Mouse (Mus musculus) embryonic facial prominence, embryonic 11.5 days (tissue): ENCODE data around the gene Ptgir. TPM values are rescaled to one million over a fixed set of nuclear protein-coding genes. Genes with fewer than 3 reads are reported as not detected.

ENCODE experiments used
- ATAC-seq: fragments of 200-750 bp; cut with Nextera tagmentation; replicated peaks from 2 replicates; pipeline ENCODE4 v1.8.0; 2017; ENCODE audit warnings: low read depth; ENCODE audit not compliant: insufficient number of reproducible peaks, low FRiP score, low TSS enrichment
- DNase-seq: peaks from one replicate; pipeline ENCODE4 v3.0.0-alpha.2; 2015; ENCODE audit warnings: low spot score
- H3K27ac ChIP-seq: fragments of 300-500 bp; sonication (generic); replicated peaks from 2 replicates; pipeline ENCODE4 v1.5.1; 2014; ENCODE audit warnings: mild to moderate bottlenecking, low read depth, low read length, control low read depth
- H3K27me3 ChIP-seq: fragments of 300-500 bp; sonication (generic); 2 replicates; pipeline ENCODE4 v1.6.1; 2014; ENCODE audit warnings: mild to moderate bottlenecking, low read length, moderate library complexity, mixed read lengths; ENCODE audit not compliant: control insufficient read depth, insufficient read depth
- H3K36me3 ChIP-seq: fragments of 300-500 bp; sonication (generic); replicated peaks from 2 replicates; pipeline ENCODE4 v1.6.1; 2014; ENCODE audit warnings: low read depth, mild to moderate bottlenecking, low read length, moderate library complexity, mixed read lengths; ENCODE audit not compliant: control insufficient read depth, insufficient read depth
- H3K4me1 ChIP-seq: fragments of 300-500 bp; sonication (generic); 2 replicates; pipeline ENCODE4 v1.6.1; 2014; ENCODE audit warnings: low read length, mixed read lengths; ENCODE audit not compliant: control insufficient read depth, insufficient read depth
- H3K4me2 ChIP-seq: fragments of 300-500 bp; sonication (generic); 2 replicates; pipeline ENCODE4 v1.6.1; 2014; ENCODE audit warnings: low read depth, mild to moderate bottlenecking, control low read depth, low read length, moderate library complexity
- H3K4me3 ChIP-seq: fragments of 300-500 bp; sonication (generic); 2 replicates; pipeline ENCODE4 v1.5.1; 2014; ENCODE audit warnings: low read depth, low read length, control low read depth
- H3K9ac ChIP-seq: fragments of 300-500 bp; sonication (generic); replicated peaks from 2 replicates; pipeline ENCODE4 v1.6.1; 2014; ENCODE audit warnings: mild to moderate bottlenecking, control low read depth, low read length
- H3K9me3 ChIP-seq: fragments of 300-500 bp; sonication (generic); replicated peaks from 2 replicates; pipeline ENCODE4 v1.6.1; 2016; ENCODE audit warnings: mild to moderate bottlenecking, low read length, inconsistent platforms, mixed read lengths; ENCODE audit not compliant: control insufficient read depth
- WGBS: fragments of 180-500 bp; shearing (Covaris S2); extraction: QIAGEN DNeasy Blood & Tissue Kit; methylation state at CpG from one replicate; pipeline ENCODE4 v1.1.7; 2014; 5-methylcytosine and 5-hydroxymethylcytosine counted together
- polyA plus RNA-seq: library from polyadenylated mRNA; unstranded; fragments of >200 nt; fragmentation: Nextera tagmentation; extraction: Ambion mirVana; gene quantifications from 2 replicates; pipeline ENCODE4 v1.2.1, GENCODE M21; 2014

Ptgir gene
- polyA plus RNA-seq, 1 experiment from 2014 or later: 0.87 TPM

DNA sequence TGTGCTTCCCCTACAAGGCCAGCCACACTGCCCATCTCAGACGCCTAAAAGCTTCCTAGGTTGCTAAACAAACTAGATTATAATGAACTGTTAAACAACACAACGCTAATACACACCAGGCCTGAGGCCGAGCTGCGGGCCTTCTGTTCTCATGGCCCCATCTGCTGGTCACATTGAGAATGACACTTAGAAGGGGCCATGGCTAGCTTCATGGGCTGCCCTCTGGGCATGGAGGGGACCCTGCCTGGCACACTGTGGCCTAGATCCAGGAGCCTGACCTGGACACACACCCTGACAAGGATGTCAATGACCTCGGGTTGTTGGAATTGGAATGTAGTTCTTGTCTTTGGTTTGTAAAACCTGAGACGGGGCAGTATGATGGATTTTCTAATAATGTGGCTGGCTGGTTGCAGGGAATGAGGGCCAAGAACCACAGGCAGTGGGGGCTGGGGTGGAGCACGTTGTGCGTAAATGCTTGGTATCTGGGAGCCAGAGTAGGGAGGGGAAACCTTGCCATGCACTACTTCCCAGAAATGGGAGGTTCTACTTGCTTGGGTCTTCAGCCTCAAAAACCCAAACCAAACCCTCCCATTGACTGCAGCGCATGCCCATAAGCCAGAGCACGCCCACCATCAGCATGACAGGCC is 7.6 kb downstream of the Ptgir start:
- no peak overlapping the region for H3K4me2 ChIP-seq
- peak; percentile 85 for DNase-seq
- WGBS: 35% methylated on average over 10 of the region's 10 CpGs
- no peak overlapping the region; the same call in 1 of the 2 replicates for H3K9ac ChIP-seq
- H3K4me1 ChIP-seq: no peaks in the 10 kb centered on the region; the same call in 1 of the 2 replicates
- H3K27me3 ChIP-seq: no peaks in the 10 kb centered on the region
- H3K27ac ChIP-seq: no peak overlapping the region
- no peak overlapping the region for H3K4me3 ChIP-seq
- H3K9me3 ChIP-seq: no peaks in the 10 kb centered on the region
- peak; percentile 56; the same call in 1 of the 2 replicates for ATAC-seq
- H3K36me3 ChIP-seq: peaks cover 15% of the 10 kb centered on the region

DNA sequence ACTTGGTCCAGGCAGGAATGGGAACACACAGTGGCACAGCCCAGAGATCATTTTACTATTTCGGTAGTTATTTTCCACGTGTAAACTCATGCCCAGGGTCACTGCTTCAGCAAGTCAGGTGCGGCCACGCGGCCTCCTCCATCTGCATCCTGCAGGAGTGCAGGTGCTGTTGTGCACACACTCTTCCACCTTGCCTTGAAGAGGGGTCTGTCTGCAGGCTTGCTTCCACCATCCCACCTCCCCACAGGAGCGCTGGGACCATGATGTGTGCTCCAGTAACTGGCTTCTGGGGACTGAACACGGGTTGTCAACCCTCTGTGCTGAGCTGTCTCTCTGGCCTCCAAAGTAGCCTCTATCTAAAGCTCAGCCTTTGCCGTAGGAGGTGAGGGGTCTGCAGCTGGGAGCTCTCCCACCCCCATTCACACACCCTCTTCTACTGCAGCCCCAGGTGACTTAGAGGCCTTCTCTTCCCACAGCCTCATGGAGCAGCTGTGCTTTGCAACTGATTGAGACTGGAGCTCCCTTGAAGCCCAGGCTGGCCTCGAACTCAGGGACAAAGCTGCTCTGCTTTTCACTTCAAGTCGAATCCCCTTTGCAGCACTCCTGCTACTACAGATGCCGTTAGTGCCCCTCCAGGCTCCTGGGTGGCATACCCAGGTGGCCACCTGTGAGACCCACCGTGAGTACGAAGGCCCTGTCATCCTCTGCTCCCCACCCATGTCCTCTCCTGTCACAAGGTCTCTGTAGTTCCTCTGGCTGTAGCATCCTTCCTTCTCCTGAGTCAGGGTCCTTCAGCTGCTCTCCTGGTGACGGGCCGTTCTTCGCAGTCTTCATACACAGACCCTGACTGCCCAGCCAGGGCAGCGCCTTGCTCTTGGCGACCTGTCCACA is 8.4 kb downstream of the Ptgir start:
- no peaks in the 10 kb centered on the region for H3K27me3 ChIP-seq
- H3K36me3 ChIP-seq: peaks cover 15% of the 10 kb centered on the region
- H3K27ac ChIP-seq: no peak overlapping the region
- no peak overlapping the region for H3K4me2 ChIP-seq
- H3K9ac ChIP-seq: no peak overlapping the region
- H3K4me3 ChIP-seq: no peak overlapping the region
- H3K4me1 ChIP-seq: no peaks in the 10 kb centered on the region; the same call in 1 of the 2 replicates
- H3K9me3 ChIP-seq: no peaks in the 10 kb centered on the region
- no peak for ATAC-seq
- WGBS: 85% methylated on average over 18 of the region's 18 CpGs
- DNase-seq: no peak

DNA sequence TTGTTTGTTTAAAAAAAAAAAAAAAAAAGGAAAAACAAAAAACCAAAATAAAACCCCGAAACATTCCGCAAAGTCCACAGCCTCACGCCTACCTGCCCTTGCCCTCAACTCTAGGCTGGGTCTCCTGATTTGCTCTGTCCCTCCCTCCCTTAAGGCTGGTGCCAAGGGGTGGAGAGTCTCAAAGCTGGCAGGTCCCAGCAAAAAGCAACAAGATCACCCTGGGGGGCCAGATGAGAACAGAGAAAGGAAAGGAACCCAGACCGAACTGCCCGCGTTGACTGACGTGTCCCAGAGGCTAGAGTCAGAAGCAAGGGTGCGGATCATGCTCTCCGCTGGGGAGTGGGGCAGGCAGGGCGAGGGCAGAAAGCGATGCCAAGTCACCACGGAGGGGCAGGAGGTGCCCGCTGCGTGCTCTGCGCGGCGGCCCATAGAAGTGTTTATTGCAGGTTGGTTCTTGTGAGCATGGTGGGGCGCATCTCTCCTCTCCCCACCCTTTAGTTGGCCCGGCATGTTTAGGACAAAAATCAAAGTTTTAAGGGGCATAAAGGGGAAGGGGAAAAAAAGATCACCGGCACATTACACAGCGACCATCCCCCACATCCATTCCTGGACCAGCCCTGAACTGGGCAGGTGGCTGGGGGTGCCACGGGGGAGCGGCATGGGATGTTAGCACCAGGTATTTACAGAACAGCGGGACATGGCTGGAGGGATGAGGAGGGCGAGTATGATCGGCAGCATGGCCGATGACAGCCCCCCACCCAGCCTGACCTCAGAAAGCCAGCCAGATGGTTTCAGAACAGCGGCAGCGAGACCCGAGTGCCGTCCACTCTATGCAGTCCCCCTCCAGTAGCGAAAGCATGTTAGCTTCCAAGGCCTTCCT is 9.4 kb downstream of the Ptgir start:
- no peak for ATAC-seq
- Histone ChIP-seq H3K36me3 (peaks cover 15% of the 10 kb centered on the region), H3K4me2 (no peak overlapping the region), H3K27ac (no peak overlapping the region), H3K4me3 (no peak overlapping the region), H3K4me1 (peaks cover 2% of the 10 kb centered on the region), H3K27me3 (no peaks in the 10 kb centered on the region), H3K9me3 (no peaks in the 10 kb centered on the region), H3K9ac (no peak overlapping the region)
- WGBS: 90% methylated on average over 28 of the region's 32 CpGs
- DNase-seq: no peak

DNA sequence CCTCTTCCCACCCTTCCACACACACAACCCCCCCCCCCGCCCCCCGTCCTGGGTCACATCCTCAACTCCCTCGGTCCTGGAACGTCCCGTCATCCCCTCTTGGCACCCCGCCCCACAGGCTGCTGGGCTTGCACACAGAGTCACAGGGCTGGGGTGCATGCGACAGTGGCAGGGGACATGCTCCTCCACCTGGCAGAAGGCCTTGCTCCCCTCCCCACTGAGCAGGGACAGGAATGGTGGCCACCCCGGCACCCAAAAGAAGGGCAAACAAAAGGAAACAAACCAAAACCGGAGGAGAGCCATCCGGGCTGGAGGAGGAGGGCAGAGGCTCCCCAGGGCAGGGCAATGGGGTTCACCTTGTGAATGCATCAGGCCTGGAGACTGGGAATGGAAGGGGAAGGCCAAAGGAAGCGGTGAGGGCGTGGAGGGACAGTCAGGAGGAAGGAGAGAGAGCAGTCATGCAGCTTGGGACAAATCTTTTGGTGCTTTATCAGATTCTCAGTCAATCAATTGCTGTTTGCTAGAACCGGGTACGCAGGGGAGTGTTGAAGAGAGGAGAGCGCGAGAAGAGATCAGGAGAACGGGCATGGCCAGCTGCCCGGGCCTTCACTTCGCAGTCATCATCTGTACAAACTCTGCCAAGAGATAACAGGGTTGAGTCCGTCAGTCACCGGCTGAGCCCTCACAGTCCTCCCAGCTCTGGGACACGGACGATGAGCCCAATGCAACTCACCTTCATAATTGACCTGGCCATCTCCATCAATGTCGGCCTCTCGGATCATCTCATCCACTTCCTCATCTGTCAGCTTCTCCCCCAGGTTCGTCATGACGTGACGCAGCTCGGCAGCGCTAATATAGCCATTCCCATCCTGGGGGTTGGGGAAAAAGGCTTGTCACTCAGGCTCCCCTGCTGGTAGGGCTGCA is 10.3 kb downstream of the Ptgir start:
- Histone ChIP-seq H3K9ac (no peak overlapping the region), H3K36me3 (peaks cover 15% of the 10 kb centered on the region), H3K9me3 (no peaks in the 10 kb centered on the region), H3K4me2 (no peak overlapping the region), H3K27ac (no peak overlapping the region), H3K27me3 (no peaks in the 10 kb centered on the region), H3K4me3 (no peak overlapping the region), H3K4me1 (peaks cover 10% of the 10 kb centered on the region)
- DNase-seq (no peak), ATAC-seq (no peak)
- WGBS: 87% methylated on average over 30 of the region's 30 CpGs

DNA sequence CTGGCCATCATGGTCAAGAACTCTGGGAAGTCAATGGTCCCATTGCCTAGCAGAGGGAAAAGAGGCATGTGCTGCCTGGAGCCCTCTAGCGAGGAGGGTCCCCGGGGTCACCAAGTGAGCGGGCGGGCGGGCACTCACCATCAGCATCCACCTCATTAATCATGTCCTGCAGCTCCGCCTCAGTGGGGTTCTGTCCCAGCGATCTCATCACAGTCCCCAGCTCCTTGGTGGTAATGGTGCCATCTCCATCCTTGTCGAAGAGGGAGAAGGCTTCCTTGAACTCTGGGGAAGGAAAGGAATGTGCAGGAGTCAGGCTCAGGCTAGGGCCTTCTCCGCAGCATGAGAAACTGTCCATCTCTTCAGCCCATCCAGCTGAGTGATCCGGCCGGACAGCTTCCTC is 11.2 kb downstream of the Ptgir start:
- H3K9me3 ChIP-seq: no peaks in the 10 kb centered on the region
- DNase-seq: no peak
- H3K4me3 ChIP-seq: no peak overlapping the region
- H3K9ac ChIP-seq: no peak overlapping the region
- peaks cover 15% of the 10 kb centered on the region for H3K36me3 ChIP-seq
- WGBS: 89% methylated on average over 11 of the region's 11 CpGs
- no peaks in the 10 kb centered on the region for H3K27me3 ChIP-seq
- H3K4me1 ChIP-seq: peaks cover 19% of the 10 kb centered on the region
- no peak for ATAC-seq
- no peak overlapping the region for H3K27ac ChIP-seq
- H3K4me2 ChIP-seq: no peak overlapping the region

DNA sequence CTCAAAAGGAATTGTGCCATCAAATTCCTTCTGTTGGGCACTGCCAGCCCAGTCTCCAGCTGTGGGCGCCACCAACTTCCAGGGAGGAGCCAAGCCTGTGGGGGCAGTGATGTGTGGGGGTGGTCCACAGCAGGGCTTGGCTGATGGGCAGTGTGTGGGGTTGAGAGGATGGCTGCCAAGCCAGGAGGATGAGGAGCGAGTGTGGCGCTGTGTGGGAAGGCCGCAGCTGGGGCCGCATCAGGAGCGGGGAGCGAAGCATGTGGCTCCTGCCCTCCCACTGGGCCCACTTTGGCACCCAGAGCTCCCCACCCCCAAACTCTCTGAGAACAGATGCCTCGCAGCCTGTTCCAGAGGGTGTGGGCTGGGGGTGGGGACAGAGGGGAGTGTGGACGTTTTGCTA is 11.7 kb downstream of the Ptgir start:
- peaks cover 20% of the 10 kb centered on the region for H3K4me1 ChIP-seq
- no peaks in the 10 kb centered on the region for H3K9me3 ChIP-seq
- ATAC-seq (no peak), DNase-seq (no peak)
- no peak overlapping the region for H3K4me2 ChIP-seq
- no peak overlapping the region for H3K4me3 ChIP-seq
- H3K27ac ChIP-seq: no peak overlapping the region
- 90% methylated on average over 9 of the region's 9 CpGs for WGBS
- H3K27me3 ChIP-seq: no peaks in the 10 kb centered on the region
- no peak overlapping the region for H3K9ac ChIP-seq
- H3K36me3 ChIP-seq: peaks cover 15% of the 10 kb centered on the region

DNA sequence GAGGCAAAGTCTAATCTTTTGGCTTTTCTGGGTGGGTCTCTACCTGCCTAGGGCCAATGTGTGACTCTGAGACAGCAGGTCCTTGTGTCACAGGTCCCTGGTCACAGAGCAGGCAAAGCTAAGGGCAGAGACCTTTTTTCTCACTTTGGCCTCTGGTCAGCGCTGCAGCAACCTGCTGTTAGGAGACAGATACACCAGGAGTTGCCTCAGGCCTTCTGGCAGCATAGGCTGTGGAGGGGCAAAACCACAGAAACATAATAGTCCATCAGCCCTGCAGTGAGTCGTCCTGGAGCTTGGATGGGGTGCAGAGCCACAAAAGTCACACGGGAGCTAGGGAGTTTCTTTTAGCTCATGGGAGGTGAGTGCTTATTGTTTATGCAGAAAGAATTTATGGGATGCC is 12.4 kb downstream of the Ptgir start:
- Histone ChIP-seq H3K9me3 (no peaks in the 10 kb centered on the region), H3K36me3 (peaks cover 15% of the 10 kb centered on the region), H3K4me1 (peaks cover 20% of the 10 kb centered on the region), H3K4me3 (no peak overlapping the region), H3K27ac (no peak overlapping the region), H3K27me3 (no peaks in the 10 kb centered on the region), H3K4me2 (no peak overlapping the region), H3K9ac (no peak overlapping the region)
- 90% methylated on average over 3 of the region's 3 CpGs for WGBS
- DNase-seq: no peak
- ATAC-seq: no peak
